ENCODE assay signal across 14 mouse cellular contexts in the genomic region with DNA sequence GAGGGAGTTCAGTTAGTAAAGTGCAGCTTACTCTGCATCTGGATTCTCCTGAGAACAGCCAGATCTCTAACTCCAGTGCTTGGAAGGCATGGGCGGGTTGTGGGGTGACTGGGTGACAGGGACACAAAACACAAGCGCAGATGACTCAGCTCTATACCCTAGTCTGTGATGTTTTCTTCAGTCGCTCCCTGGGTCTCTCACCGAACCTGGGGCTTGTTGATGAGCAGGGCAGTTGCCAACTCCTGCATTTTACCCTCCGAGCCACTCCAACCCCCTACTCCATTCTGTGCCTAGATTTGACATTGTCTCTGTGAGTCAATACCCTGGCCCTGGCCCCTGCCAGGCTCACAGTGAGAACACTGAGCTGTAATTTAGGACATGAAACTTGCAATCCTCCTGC. TPM values are rescaled to one million over a fixed set of nuclear protein-coding genes. Genes with fewer than 3 reads are reported as not detected.
"Had no signal": no experiment of that assay in that cellular context is flagged by ENCODE, and none has a peak within 500 bp of the region (broad histone marks: within the 10 kb centered on the region; RNA-seq: fewer than 3 reads in every experiment).

No protein-coding gene starts in this region.

- H3K27ac ChIP-seq: heart, adult 2 months; heart, embryonic 10.5 days; hindbrain, embryonic 10.5 days; hindbrain, embryonic 12.5 days; hindbrain, embryonic 14.5 days; layer of hippocampus, adult 2 months; left cerebral cortex, adult 2 months; limb, embryonic 10.5 days; limb, embryonic 12.5 days; liver, embryonic 13.5 days; liver, embryonic 15.5 days had no signal

- H3K9ac ChIP-seq: heart, embryonic 12.5 days; hindbrain, embryonic 12.5 days; hindbrain, embryonic 14.5 days; limb, embryonic 12.5 days; liver, embryonic 15.5 days had no signal

- H3K4me3 ChIP-seq: heart, adult 2 months; hindbrain, embryonic 12.5 days; layer of hippocampus, adult 2 months; left cerebral cortex, adult 2 months; limb, embryonic 12.5 days; liver, embryonic 13.5 days; liver, embryonic 15.5 days had no signal

- H3K36me3 ChIP-seq: heart, embryonic 10.5 days; heart, embryonic 12.5 days; hindbrain, embryonic 10.5 days; hindbrain, embryonic 12.5 days; limb, embryonic 10.5 days; limb, embryonic 12.5 days had no signal

- H3K9me3 ChIP-seq: heart, embryonic 10.5 days; hindbrain, embryonic 10.5 days; hindbrain, embryonic 12.5 days; limb, embryonic 10.5 days; limb, embryonic 12.5 days; liver, embryonic 13.5 days; liver, embryonic 15.5 days had no signal

RNA-seq across cellular contexts. Expression of a gene that starts 19.4 kb away (rescaled TPM):
- total RNA-seq: granulocyte monocyte progenitor cell, adult 5-6 weeks had no signal
- polyA plus RNA-seq: liver, embryonic 11.5 days; liver, embryonic 15.5 days had no signal
